Mouse (Mus musculus) layer of hippocampus, postnatal 14 days (tissue): ENCODE data around the gene Glipr1l3. TPM values are rescaled to one million over a fixed set of nuclear protein-coding genes. Genes with fewer than 3 reads are reported as not detected.
"Not testable (repeated sequence)": the region's sequence is repeated elsewhere in the genome, so short reads cannot be mapped to it uniquely, and the experiment has no call there.

Source experiments
- DNase-seq, 2 experiments: peaks; one replicate each; pipeline ENCODE4 v3.0.0; 2021 to 2022; ENCODE audit warnings: low spot score in 2 of 2, mixed read lengths in 1 of 2
- long read RNA-seq, 2 experiments: library from polyadenylated mRNA; stranded (forward); transcript quantifications; one replicate each; pipeline ENCODE4 v2.0.0; 2021
- total RNA-seq, 2 experiments: library from RNA; stranded (reverse); gene quantifications; 2 replicates each; pipeline ENCODE4 v1.2.3; 2021

The Glipr1l3 gene
- total RNA-seq = not detected
- long read RNA-seq, experiment 1 = 0 reads
- long read RNA-seq, experiment 2 = 0 reads

GRCm38 (mm10) chr10:112159882-112160560 lies at the start of gene Glipr1l3:
Gene Glipr1l3 (minus strand): TSS chr10:112160327.
- DNase-seq = peak; percentile 89 to 96

DNA sequence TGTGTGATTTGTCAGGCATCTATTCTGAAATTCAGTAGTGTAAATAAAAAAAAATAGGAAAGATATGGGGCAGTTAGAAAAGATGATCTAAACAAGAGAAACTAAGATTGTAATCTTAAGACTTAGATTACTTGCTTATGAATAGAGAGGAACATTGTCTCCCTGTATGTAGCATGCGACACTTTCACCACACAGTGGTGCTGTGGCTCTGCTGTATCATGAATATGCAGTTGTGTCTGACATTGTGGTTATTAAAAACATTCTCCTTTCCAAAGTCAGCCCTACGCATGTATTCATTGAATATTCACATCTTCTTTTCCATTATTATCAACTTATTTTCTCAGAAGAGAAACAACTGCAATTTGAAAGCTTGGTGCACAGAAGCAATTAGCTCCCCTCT lies 43.3 kb upstream of the Glipr1l3 start:
- DNase-seq = peak; percentile 32 to 70

GRCm38 (mm10) chr10:112193919-112194318 lies 33.8 kb upstream of the Glipr1l3 start:
- not testable (repeated sequence) for DNase-seq

GRCm38 (mm10) chr10:112177027-112177426 lies 16.9 kb upstream of the Glipr1l3 start:
- DNase-seq = not testable (repeated sequence)

DNA sequence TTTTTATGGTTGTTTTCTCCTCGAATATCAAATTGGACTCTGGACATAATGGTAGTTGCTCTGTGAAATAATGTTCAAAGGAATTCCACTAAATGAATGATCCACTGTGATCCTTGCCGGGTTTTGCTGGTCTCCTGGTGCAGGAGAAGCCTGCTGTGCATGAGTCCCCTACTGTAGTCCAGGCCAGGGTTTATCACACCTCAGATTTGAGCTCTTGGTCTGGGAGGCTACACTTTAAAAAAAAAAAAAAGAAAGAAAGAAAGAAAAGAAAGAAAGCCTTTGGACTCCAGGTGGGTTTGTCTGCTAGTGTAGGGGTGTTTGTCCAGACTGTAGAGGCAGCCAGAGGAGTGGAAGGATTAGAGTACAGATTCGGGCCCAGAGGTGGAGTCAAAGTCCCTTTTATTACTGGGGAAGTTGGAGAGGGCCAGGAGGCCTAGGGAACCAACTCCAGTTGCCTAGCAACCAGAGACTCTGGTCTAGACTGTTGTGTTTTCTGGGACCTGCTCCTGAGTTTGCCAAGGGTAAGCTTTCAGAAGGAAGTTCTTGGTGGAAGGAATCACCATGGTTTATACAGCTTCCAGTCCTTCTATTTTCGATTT lies 3.1 kb upstream of the Glipr1l3 start, which contains the start of gene Caps2:
Gene Caps2, plus strand, starts transcription at position 454 of the 599 bp plus-strand sequence.
- peak in 1 of 2 experiments; percentile 22 for DNase-seq

GRCm38 (mm10) chr10:112139834-112140233 lies 20.3 kb downstream of the Glipr1l3 start:
- DNase-seq = no peak

DNA sequence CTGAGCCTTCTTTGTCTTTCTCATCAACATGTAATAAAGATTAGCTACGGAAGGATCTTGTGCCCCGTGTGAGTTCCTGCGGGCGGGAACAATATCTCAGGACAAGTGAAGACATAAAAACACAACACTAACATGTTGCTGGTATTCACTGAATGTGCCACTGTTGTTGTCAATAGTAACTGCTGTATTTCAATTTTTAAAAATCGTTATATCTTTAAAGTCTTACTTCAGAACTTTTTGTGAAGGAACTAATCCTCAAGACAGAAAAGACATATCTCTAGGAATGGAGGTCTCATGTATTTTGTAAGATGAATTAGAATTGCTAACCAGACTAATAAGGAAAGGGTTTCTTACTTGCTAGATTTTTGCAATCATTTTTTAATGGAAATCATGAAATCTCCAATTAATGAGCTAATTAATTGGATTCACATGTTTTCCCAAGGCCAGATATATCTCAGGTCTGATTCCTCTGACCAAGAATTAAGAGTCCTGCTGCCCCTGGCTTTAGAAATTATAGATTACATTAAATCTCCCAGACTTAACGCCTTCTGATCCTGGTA lies 21.2 kb downstream of the Glipr1l3 start:
- no peak for DNase-seq

- peak; percentile 40 to 67 for DNase-seq
These were observed 21.9 kb downstream of the Glipr1l3 start for GRCm38 (mm10) chr10:112138050-112138870.

DNA sequence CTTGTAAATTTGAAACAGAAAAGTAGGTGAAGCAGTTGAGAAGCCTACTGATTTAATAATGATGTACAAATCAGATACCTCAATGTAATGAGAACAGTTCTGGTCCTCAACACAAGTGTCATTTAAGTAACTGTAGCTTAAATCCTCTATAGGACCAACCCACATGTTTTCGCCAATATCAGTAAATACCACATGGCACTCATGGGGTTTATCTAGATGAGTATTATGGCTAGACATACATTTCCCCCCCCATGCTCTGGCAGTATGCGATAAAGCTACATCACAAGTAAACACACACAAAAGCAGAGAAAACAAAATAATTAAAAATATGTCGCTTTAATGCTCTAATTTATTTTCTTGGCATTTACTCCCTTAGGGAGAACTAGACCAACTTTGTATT lies 27.9 kb downstream of the Glipr1l3 start:
- no peak for DNase-seq

- not testable (repeated sequence) for DNase-seq
These were observed 32.4 kb downstream of the Glipr1l3 start for GRCm38 (mm10) chr10:112127682-112128230.

- DNase-seq = not testable (repeated sequence)
These were observed 35.0 kb downstream of the Glipr1l3 start for GRCm38 (mm10) chr10:112125090-112125489.

GRCm38 (mm10) chr10:112110401-112110800 lies 49.7 kb downstream of the Glipr1l3 start:
- no peak for DNase-seq

DNA sequence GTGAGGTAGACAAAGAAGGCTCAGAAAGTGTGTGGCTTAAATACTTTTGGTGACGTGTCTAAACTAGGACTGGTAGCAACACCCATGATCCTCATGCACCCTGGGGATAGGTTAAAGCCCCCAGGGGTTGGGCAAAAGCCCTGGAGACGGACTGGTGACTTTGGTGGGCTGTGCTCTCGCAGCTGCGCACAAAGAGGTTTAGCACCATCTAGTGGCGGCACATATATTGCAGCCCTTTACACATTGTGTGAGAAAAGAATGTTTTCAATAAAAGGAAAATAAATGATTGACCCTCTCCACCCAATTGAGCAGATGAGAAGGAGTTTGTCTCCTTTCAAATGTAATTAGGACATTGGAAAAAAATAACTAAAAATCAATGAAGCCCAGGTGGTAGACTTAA lies 54.3 kb downstream of the Glipr1l3 start:
- DNase-seq = peak; percentile 40 to 44

Other genes starting within 250 kb of the Glipr1l3 start
- 10 to 100 TPM; 27.5 to 31.7 TPM for gene Krr1, start 187.7 kb downstream of the Glipr1l3 start, total RNA-seq
- 1 to 10 TPM; 1.6 to 2.1 TPM for gene Glipr1, start 157.7 kb downstream of the Glipr1l3 start, total RNA-seq
- not detected for gene Glipr1l1, start 100.1 kb downstream of the Glipr1l3 start, total RNA-seq
- not detected for gene Glipr1l2, start 77.0 kb downstream of the Glipr1l3 start, total RNA-seq
- under 1 TPM; 0.48 TPM for gene Caps2, start 3.3 kb upstream of the Glipr1l3 start, total RNA-seq
- 10 to 100 TPM; 65.5 to 72.4 TPM for gene Kcnc2, start 110.8 kb upstream of the Glipr1l3 start, total RNA-seq